In genomic region chr9:68302232-68302925, GRCm38 (mm10) we compare ENCODE assay signal across 9 mouse cellular contexts.
DNase-seq lines count a peak whose midpoint lies in the region.
"Had no signal": no experiment of that assay in that cellular context is flagged by ENCODE, and none has a peak within 500 bp of the region (broad histone marks: within the 10 kb centered on the region; RNA-seq: fewer than 3 reads in every experiment).

No protein-coding gene starts in this region.

- peak; percentile 4 to 12 for DNase-seq in cerebellum, postnatal 10 days
- DNase-seq in cerebellum, postnatal 36 days: no peak
- DNase-seq in urinary bladder, postnatal 36 days (ENCODE audit: low spot score in 2 of 2): peak; percentile 1 to 2
- no peak for DNase-seq in urinary bladder, postnatal 10 days (ENCODE audit: low spot score)
- DNase-seq in kidney, adult 9 months: peak; percentile 31
- DNase-seq in testis, postnatal 10 days (ENCODE audit: low spot score): no peak
- no peak for DNase-seq in cerebellum, adult 11-12 months
- no peak for DNase-seq in spleen, postnatal 10 days (ENCODE audit: low spot score in 2 of 2)
- DNase-seq: adrenal gland, postnatal 25 days had no signal

Comparison
In these comparisons a context has a peak if more than half of its experiments do, and no peak if none do; other contexts are left out.
1. DNase-seq: peak in cerebellum, postnatal 10 days (2 of 2), urinary bladder, postnatal 36 days (2 of 2) and kidney, adult 9 months (single experiment); none in cerebellum, postnatal 36 days (0 of 2), urinary bladder, postnatal 10 days (single experiment), testis, postnatal 10 days (single experiment), cerebellum, adult 11-12 months (single experiment) and spleen, postnatal 10 days (0 of 2).